Mouse (Mus musculus) left cerebral cortex, adult 18-20 months (tissue): ENCODE data around the gene Spata25. TPM values are rescaled to one million over a fixed set of nuclear protein-coding genes. Genes with fewer than 3 reads are reported as not detected.
A peak's percentile ranks its signal among the peaks of the same experiment; 100 is the strongest.
"Not testable (repeated sequence)": the region's sequence is repeated elsewhere in the genome, so short reads cannot be mapped to it uniquely, and the experiment has no call there.

Source experiments
- DNase-seq, 2 experiments: peaks; one replicate each; pipeline ENCODE4 v3.0.0; 2021 to 2022; ENCODE audit warnings: low spot score in 2 of 2, mixed read lengths in 1 of 2
- total RNA-seq, 2 experiments: library from RNA; stranded (reverse); gene quantifications; 2 replicates each; pipeline ENCODE4 v1.2.3; 2021

Gene Spata25
- total RNA-seq, 2 experiments from 2014 or later = not detected

DNA sequence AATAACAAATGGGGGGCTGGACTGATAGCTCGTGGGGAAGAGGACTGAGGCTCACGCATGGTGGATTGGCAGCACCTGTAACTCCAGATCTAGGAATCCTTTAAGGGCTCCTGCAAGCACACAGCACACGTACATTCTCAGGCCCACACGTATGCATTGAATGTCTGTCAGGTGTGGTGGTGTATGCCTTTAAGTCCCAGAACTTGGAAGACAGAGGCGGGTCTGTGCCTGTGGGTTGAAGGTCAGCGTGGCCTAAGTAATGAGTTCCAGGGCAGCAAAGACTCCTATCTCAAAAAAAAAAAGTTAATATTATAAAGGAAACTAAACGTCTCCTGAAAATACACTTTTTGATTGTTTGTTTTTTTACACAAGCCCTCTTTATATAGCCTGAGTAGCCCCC lies 21.7 kb downstream of the Spata25 start:
- no peak for DNase-seq

DNA sequence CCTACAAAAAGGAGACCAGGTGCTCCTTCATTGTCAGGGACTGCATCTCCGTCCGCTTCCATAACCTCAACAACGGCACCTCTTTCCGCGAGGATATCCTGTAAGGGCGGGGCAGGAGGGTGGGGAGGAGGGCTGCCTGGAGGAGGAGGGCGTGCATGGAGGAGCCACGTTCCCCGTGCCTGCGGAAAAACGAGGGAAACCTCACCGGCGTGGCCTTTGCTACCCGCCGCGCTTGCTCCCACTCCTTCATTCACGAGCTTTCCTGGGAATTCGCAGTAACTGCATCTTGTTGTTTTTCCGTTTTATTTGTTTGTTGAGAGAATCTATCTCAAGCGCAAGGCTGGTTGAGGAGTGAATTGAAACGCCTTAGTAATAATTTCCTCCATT lies 23.0 kb downstream of the Spata25 start:
- DNase-seq = no peak

DNA sequence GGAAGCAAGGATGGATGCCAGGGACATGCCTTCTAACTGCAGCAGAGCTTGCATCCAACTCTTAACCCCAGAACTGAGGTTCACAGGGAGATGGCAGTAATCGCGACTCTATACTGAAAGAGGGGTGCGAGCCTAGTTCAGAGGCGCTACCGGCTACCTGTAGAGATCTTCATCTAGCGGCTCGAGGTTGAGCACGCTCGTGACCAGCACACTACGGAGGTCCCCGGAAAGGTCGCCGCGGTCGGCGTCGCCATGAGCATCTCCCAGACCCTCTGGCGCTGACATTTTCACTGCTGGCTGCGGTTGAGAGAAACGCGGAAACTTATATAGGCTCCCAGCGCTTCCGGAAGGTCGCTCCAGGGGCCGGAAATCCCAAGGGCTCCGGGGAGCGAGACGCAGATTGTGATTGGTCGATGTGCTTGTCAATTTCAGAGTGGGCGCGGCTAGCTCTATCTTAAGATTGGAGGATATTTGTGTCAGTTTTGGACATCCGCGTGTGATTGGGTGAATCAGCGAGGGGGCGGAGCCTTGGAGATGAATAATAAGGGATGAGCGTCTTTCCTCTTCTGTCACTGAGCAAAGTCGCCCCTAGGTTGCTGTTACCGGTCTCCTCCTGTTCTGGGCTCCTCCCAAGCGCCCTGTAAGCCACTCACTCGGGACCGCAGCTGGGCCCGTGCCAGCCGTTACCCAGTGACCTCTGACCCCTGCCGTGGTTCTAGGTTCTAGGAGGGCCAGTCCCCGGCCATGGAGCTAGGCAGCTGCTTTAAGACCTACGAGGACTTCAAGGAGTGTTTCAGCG lies 23.6 kb downstream of the Spata25 start, which contains the start of the genes Acot8 and Zswim3:
TSS of gene Acot8 (minus strand) at position 350 of the 799 bp plus-strand sequence.
TSS of gene Zswim3 (plus strand) at position 566 of the 799 bp plus-strand sequence.
- DNase-seq = peak; percentile 97

DNA sequence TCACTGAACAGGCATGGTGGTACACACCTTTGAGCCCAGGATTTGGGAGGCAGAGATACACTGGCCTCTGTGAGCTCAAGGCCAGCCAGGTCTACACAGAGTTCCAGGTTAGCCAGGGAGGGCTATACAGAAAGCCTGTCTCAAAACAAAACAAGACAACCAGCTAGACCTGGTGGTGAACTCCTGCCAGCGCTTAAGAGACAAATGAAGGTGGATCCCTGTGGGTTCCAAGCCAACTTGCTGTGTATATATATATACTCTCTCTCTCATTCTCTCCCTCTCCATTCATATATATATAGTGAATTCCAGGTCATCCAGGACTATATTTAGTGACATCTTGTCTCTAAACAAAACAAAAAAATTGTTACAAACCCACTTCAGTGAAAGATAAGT lies 24.4 kb downstream of the Spata25 start:
- DNase-seq = no peak

DNA sequence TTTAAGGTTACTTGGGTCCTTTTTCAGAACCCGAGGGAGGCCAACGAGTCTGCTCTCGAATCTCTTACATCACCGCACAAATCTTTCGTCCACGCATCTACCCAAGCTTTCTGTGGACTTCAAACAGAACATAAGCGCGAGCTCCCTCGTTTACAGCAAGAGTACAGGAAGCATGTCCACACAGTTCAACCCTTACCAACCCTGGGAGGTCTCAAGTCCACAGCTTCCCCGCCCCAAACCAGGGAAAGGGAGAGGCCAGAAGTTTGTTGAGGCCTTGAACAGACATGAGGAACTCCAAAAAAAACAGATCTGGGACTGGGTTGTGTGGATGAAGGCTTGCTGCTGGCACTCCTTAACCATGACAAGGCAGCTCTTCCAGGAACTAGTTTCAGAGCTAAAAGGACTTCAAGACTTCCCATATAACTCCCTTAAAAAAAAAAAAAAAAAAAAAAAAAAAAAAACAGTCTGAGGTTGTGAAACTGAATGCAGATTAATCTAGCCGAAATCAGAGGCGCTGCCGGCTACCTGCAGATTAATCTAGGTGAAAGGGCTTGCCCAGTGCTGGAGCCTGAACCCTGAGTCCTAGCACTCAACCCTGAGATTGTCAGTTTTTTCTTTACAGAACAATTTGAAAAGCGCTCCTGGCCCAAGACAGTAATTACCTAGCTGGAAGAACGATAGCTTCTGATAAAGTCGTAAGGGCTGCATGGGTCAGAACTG lies 25.0 kb downstream of the Spata25 start:
- DNase-seq = no peak

DNA sequence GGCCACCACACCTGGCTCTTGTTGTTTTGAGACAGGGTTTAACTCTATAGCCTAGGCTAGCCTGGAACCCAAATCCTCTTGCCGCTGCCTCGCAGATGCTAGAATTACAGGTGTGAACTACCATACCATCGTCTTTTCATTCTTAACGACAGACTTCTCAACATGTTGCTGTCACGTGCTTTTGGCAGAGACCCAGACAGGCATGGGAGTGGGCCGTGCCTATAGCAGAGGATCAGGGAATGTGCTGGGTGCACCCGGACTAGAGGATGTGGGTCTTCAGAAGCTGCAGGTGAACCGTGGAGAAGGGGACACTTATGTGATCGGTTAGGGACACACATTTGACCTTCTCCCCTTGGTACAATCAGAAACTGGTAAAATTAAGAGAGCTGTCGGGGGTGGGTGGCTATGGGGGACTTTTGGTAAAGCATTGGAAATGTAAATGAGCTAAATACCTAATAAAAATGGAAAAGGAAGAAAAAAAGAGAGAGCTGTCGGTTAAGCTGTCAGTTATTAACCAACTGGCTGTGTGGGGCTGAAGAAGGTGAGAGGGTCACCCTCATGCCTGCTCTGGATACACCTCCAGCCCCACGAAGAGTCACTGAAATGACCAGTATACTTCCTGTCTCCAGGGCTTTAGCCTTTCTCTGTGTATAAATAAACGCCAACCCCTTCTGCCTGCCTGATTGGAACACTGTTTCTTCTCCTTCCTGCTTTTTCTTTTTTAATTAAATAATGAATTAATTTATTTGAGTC lies 27.9 kb downstream of the Spata25 start:
- DNase-seq = no peak

DNA sequence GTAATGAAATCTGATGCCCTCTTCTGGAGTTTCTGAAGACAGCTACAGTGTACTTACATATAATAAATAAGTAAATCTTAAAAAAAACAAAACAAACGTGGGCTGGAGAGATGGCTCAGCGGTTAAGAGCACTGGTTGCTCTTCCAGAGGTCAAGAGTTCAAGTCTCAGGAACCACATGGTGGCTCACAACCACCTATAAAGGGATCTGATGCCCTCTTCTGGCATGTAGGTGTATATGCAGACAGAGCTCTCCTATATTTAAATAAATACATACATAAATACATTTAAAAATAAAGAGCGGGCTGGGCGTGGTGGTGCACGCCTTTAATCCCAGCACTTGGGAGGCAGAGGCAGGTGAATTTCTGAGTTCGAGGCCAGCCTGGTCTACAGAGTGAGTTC lies 29.8 kb downstream of the Spata25 start:
- not testable (repeated sequence) for DNase-seq

DNA sequence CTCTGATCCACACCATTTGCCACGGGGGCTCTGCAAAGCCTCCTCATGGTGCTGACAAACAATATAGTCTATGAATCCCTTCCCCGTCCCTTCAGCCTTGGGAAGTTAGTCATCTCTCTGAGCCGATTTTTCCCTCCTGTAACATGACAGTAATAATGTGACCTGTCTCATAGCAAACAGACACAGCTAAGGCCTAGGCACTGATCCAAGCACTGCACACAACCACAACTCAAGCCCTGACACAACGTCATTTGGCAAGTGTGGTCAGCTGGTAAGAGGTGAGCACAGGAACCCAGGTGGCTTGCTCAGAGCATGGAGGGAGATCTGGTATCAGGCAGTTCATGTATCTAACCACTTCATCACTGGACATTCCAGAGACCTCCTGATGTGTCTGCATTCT lies 32.5 kb downstream of the Spata25 start:
- no peak for DNase-seq

DNA sequence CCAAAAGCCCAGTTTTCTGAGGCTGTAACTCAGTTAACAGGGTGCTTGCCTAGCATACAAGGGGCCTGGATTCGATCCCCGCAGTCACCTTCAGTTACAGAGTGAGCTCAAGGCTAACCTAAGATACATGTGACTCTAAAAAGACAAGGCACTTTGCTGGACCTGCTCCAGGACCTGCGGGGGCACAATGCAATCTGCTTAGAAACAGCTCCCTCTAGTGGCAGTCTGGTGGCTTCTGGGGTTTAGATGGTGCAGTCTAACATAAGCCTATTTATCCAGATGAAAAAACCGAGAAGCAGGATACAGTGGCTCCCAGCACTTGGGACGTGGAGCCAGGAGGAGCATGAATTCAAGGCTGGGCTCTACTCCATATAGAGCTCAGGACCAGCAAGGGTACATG lies 34.0 kb downstream of the Spata25 start:
- DNase-seq = peak; percentile 84 to 85

DNA sequence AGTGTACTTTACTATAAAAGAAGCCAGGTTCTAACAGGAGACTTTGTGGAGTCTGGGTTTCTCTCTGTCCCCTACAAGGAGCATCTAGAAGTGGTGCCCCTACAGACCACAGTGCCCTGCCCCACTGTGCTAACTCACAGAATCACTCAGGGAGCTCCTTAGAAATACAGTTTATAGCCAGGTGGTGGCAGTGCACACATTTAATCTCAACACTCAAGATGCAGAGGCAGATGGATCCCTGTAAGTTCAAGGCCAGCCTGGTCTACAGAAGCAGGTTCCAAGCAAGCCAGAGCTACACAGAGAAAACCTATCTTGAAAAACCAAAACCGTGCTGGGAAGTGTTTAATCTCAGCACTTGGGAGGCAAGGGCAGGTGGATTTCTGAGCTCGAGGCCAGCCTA lies 34.6 kb downstream of the Spata25 start:
- DNase-seq = no peak

DNA sequence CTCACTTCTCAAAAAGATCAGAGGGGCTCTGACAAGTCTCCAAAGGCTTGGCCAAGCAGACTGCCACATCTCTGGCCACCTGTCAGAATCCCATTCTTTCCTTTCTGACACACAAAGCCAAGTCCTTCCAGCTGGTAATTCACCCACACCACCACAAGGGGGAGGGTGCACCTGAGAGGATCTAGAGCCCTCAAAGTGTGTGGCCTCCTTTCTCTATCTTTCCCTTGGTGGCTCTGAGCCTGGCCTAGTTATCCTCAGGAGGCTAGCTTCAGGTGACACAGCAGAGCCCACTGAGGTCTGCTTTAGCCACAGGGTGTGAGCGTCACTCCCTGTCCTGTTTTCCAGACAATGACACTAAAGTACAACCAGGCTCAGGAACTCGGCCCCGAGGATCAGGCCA lies 35.1 kb downstream of the Spata25 start:
- DNase-seq = peak; percentile 57 to 65

DNA sequence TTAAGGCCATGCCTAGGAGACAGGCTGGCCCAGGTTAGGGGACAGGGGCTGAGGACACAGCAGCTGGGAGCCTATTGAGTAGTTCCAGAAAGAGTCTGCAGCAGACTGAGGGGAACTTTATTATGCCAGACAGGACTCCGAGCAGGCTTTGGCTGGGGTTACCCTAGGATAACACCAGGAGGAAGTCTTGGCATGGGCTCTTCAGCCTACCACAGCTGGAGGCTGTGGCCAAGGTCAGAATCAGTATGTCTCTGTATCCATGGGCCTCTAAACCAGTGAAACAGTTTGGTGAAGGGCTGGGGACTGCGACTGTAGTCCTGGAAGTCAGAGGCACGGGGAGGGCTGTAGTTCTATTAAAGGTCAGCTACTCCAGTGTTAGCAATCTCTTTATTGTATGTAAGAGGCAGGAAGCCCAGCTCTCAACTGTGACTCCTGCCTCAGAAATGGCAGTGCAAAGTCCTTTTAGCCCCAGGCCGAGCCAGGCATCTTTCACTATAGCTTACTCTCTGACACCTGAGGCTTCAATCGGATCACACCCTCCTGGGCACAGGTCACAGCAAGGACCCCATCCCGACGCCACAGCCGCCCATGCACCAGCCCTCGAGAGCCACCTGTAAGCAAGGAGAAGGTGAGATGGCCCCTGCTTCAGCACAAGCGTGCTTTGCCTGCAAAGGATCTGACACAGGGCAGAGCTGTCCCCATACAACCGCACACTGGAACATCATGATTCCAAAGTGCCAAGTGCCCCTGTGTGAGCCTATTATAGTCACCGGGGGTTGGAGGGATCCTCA lies 35.7 kb downstream of the Spata25 start:
- DNase-seq = no peak

DNA sequence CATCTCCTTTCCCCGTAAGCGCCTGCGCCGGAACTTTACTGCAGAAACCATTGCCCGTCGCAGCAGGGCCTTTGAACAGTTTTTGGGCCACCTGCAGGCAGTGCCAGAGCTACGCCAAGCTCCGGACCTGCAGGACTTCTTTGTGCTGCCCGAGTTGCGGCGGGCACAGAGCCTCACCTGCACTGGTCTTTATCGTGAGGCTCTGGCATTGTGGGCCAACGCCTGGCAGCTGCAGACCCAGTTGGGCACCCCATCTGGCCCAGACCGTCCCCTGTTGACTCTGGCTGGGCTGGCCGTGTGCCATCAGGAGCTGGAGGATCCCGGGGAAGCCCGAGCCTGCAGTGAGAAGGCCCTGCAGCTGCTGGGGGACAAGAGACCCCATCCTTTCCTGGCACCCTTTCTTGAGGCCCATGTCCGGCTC lies 36.5 kb downstream of the Spata25 start:
- no peak for DNase-seq

DNA sequence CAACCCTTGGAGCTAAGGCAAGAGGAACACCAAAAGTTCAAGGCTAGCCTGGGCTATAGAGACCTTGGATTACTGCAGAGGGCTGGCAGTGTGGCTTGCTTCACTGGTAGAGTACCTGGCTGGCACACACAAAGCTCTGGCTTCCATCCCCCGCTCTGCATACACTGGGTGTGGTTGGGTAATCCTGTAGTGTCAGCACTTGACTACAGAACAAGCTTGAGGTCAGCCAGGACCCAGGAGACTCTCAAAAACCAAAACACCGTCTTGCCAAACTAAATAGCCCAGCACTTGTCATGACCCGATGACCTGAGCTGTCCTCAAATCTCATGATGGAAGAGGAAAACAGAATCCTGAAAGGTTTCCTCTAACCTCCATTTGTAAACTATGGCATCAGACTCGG lies 37.9 kb downstream of the Spata25 start:
- no peak for DNase-seq

DNA sequence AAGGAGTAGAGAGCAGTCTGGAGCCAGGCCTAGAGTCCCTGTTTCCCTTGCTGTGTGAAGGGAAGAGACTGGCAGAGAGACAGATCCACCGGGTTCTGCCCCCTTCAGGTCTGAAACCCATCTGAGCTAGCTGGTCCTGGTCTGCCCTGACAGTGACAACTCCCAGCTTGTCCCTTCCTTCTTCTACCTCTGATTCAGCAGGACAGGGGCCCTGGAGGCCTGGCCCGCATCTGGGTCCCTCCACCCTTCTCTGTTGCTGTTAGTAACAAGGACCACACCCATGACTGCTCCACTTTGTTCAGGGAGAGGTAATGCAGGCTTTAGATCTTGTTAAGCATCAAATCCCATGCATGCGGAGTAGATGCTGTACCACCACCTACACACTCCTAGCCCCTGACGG lies 39.9 kb downstream of the Spata25 start:
- no peak for DNase-seq

DNA sequence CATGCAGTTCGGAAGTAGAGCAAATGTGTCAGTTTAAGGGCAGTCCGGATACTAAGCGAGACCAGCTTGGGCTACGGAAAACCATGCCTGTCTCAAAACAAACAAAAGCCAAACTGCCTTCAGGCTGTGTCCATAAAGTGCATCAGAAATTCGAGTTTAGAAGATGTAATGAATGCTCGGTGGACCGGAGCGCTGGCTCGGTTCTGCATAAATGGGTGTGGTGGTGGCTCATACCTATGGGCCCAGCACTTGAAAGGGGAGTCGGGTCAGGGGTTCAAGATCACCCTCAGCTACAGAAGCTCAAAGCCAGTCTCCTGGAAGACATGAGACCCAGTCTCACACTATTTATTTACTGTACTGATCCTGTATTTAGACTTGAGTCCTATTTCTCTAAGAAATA lies 40.6 kb downstream of the Spata25 start:
- DNase-seq = no peak

DNA sequence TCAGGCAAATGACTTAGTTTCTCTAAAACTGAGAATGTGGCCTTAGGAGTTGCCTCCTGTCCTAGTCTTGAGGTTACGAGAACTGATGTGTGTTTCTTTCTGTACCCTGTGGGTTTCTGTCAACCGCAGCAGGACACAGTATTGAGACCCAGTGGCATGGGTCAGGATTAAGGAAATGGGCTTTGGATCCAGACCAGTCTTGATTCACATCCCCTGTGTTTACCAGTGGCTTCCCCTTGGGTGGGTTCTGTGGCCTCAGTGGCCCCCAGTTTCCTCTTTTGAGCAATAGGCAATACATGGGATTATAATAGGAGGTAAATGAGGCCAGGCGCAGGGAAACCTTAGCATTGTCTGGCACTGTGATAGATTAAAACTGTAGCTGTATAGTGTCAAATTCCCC lies 41.3 kb downstream of the Spata25 start:
- DNase-seq = no peak

DNA sequence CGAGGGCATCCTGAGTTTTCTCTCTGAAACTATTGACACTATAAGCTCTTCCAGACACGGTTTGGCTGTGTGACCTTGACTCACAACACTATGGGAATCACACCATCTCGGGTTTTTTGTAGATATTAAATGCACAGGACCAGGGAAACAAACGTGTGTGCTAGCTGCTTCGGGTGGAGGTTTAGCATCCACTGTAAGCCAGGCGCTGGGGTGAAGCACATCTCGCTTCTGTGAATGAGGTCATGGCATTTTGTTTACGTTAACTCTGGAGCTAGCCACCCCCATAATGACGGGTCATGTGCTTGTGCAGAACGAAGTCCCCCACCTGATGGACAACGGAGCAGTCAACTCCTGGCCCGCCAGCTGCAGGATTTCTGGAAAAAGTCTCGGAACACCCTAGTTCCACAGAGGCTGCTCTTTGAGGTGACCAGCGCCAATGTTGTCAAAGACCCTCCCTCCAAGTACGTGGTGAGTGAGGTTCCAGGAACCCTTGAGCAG lies 41.9 kb downstream of the Spata25 start:
- no peak for DNase-seq

DNA sequence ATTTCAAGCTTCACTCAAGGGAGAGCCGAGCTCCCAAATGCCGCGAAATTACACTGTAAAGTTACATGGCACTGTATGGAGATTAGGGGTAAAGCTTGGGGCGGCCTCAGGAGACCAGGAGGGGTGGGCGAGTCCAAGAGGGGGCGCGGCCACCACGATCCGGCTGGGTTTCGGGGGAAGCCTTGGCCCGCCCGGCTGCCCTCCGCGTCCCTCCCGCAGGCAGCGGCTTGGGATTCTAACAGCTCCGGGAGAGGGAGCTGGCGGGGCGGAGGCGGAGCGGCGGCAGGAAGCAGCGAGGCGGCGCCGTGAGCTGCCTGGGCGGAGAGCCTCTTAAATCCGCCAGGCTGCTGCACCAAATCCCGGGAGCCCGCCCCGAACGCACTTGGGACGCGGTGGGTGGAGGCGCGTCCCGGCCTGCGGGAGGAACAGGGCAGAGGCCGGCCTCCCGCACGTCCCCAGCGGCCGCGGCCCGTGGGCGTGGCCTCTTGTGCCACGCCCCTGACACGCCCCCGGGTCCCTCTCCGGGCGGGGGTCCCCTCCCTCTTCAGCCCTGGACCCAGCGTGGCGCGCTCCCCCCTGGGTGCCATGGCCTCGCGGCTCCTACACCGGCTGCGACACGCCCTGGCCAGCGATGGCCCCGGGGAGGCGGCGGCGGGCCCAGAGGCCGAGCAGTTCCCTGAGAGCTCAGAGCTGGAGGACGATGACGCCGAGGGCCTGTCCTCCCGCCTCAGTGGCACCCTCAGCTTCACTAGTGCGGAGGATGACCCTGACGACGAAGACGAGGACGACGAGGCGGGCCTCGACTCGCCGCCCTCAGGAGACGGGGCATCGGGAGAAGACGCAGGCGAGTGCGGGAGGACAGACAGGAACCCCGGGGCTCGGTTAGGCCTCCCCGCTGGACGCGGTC lies 42.6 kb downstream of the Spata25 start, which contains the start of gene Snx21:
TSS of gene Snx21 (plus strand) at position 343 of the 907 bp plus-strand sequence.
- peak; percentile 83 to 86 for DNase-seq
